Mouse (Mus musculus) heart, postnatal 10 days (tissue): Measurements from ENCODE around the gene Nkg7. TPM values are rescaled to one million over a fixed set of nuclear protein-coding genes. Genes with fewer than 3 reads are reported as not detected.
"Not testable (repeated sequence)": the region's sequence is repeated elsewhere in the genome, so short reads cannot be mapped to it uniquely, and the experiment has no call there.

Experiments used
- DNase-seq, 2 experiments: peaks; one replicate each; pipeline ENCODE4 v3.0.0; 2021
- intact Hi-C: fragments of 180-260 bp; cut with DNase I; formaldehyde crosslinking; loops from one replicate; pipeline ENCODE4 v1.15.1; 2025
- total RNA-seq, 2 experiments: library from RNA; stranded (reverse); gene quantifications; 2 replicates each; pipeline ENCODE4 v1.2.3; 2021

Gene Nkg7
- not detected for total RNA-seq

- no peak for DNase-seq
- intact Hi-C loops, result no loop called here
Observed at GRCm38 (mm10) chr7:43436341-43437255, at the start of gene Nkg7. Nkg7 (plus strand) TSS chr7:43437073.

- no peak for DNase-seq
Observed at GRCm38 (mm10) chr7:43392349-43393121, 44.3 kb upstream of the Nkg7 start.

GRCm38 (mm10) chr7:43399501-43399900 is 37.4 kb upstream of the Nkg7 start:
- intact Hi-C loops, result no loop called here
- no peak for DNase-seq

More at GRCm38 (mm10) chr7:43392349-43393121, 44.3 kb upstream of the Nkg7 start:
- intact Hi-C loops, result no loop called here

- intact Hi-C loops, result no loop called here
- no peak for DNase-seq
Observed at GRCm38 (mm10) chr7:43402718-43403117, 34.2 kb upstream of the Nkg7 start.

GRCm38 (mm10) chr7:43407573-43407972 is 29.3 kb upstream of the Nkg7 start:
- no peak for DNase-seq
- intact Hi-C loops, result no loop called here

GRCm38 (mm10) chr7:43408131-43408553 is 28.7 kb upstream of the Nkg7 start, which contains the start of gene Siglecg:
Siglecg (plus strand) TSS chr7:43408204.
- DNase-seq, result no peak
- intact Hi-C loops, result no loop called here

- intact Hi-C loops, result no loop called here
- DNase-seq, result no peak
Observed at GRCm38 (mm10) chr7:43409084-43409483, 27.8 kb upstream of the Nkg7 start.

- DNase-seq, intact Hi-C loops: not testable (repeated sequence)
Observed at GRCm38 (mm10) chr7:43411724-43412123, 25.1 kb upstream of the Nkg7 start.

DNA sequence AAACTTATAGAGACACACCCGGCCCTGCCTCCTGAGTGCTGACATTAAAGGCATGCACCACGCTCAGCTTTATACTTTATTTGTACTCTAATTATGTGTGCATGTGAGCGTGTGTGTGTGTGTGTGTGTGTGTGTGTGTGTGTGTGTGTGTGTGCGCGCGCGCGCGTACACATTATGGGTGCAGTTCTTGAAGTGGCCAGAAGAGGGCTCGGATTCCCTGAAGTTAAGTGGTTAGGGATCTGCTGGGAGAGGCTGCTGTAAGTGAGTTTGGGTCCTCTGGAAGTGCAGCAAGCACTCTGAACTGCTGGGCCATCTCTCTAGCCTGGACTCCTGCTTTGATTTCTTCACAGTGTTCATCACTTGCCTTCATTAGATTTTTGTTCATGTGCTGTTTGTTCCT is 19.6 kb upstream of the Nkg7 start:
- intact Hi-C loops, result no loop called here
- no peak for DNase-seq

GRCm38 (mm10) chr7:43422995-43423617 is 13.8 kb upstream of the Nkg7 start:
- peak; percentile 86 to 92 for DNase-seq
- intact Hi-C loops, result loop anchor here (1.0 kb wide), 1 partner anchor 43 kb away; no protein-coding TSS in a partner anchor

DNA sequence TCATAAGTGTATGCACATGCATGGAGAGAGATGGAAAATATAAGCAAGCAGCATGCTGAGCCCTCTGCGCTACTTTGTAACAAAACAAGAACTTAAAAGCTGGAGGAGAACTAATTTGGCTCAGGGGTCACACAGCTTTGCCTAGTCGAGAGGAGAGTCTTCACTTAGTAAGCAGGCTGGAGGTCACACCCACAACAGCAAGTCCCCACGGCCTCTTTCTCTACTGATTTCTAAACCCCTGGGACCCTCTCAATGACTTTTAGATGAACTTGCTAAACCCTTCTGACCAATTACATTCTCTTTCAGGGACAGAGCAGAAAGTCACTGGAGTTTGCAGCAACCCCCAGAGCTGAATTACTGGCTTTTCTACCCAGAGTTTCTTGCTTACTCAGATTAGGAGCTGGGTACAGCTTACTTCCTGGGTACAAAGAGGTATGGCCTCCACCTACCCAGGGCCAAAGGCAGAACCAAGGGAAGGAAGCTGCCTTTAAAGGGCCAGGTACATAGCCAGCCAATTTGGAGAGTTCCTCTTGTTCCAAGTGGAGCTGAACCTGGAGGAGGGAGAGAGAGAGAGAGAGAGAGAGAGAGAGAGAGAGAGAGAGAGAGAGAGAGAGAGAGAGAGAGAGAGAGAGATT is 12.8 kb upstream of the Nkg7 start:
- no peak for DNase-seq
- intact Hi-C loops, result loop anchor here (1.0 kb wide), 1 partner anchor 42 kb away; no protein-coding TSS in a partner anchor

DNA sequence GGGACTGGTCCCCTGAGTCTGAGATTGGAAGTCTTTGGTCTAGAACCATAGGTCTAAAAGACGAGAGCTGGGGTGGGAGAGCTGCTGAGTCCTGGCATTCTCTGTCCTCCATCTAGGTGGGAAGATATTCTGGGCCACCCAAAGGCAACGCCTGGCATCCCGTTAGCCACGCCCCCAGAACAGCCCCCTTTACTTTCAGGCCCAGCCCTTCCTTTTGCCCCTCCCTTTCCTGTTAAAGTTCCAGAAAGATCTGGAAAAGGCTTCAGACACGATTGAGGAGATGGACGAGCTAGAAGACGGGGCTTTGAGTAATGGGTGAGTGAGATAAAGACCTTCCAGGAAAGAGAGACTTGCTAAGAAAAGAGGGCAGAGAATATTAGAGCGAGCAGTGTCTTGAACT is 9.5 kb upstream of the Nkg7 start, which contains the start of gene Lim2:
Gene Lim2, plus strand, starts transcription at position 265 of the 400 bp plus-strand sequence.
- intact Hi-C loops, result no loop called here
- DNase-seq, result no peak

GRCm38 (mm10) chr7:43429500-43429899 is 7.4 kb upstream of the Nkg7 start:
- intact Hi-C loops, result no loop called here
- no peak for DNase-seq

DNA sequence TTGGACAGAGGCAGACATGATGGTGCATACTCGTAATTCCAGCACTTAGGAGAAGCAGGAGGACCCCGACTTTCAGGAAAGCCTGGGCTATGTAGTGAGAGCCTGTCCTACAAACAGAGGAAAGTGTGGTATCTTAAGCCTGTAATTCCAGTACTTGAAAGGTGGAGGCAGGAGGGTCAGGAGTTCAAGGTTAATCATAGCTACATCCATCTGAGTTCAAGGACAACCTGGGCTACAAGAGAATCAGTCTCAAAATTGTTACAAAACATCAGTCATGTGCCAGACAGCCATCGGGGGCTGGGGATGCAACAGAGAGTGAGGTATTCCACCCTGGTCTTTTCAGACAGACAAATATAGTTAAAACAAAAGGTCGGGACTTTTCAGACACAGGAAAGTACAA is 4.0 kb upstream of the Nkg7 start:
- intact Hi-C loops, result no loop called here
- no peak for DNase-seq

DNA sequence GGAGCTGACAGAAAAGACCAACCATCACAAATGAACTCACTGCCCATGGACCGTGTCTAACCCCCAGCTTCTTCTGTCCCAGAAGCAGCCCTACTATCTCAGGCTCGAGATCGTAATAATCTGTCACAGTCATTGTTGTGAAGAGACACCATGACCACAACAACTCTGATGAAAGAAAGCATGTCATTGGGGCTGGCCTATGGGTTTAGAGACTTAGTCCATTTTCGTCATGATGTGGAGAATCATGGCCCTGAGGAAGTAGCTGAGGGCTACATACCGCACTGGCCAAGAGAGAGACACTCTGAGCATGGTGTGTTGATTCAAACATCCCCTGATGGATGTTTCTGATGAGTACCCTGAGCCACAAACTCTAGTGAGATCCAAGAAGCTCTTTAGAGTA is 2.2 kb upstream of the Nkg7 start:
- intact Hi-C loops, result no loop called here
- no peak for DNase-seq

- DNase-seq, result no peak
- intact Hi-C loops, result no loop called here
Observed at GRCm38 (mm10) chr7:43438611-43439010, 1.7 kb downstream of the Nkg7 start.

GRCm38 (mm10) chr7:43440482-43440881 is 3.6 kb downstream of the Nkg7 start, which contains the start of gene Cldnd2:
Cldnd2 (plus strand) TSS chr7:43440782.
- DNase-seq, result no peak
- intact Hi-C loops, result loop anchor here (5.0 to 10.0 kb wide), 2 partner anchors 128 to 804 kb away; partner anchors contain the start of genes 1700028J19Rik, 2410002F23Rik and Zfp715

DNA sequence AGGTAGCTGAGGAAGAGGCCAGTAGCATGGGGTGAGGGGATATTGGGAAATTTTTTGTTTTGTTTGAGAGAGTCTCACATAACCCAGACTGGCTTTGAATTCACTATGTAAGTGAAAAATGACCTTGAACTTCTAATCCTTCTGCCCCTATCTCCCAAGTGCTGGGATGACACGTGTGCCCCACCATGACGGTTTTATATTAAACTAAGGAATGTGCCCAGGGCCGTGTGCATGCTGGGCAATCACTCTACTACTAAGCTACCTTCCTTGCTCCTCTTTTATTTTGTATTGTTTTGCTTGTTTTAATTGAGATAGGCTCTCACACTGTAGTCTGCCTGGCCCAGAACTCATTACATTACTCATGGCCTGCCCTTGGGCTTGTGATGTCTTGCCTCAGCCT is 4.2 kb downstream of the Nkg7 start:
- intact Hi-C loops, result loop anchor here (5.0 to 10.0 kb wide), 2 partner anchors 129 to 804 kb away; partner anchors contain the start of genes 1700028J19Rik, 2410002F23Rik and Zfp715
- no peak for DNase-seq

DNA sequence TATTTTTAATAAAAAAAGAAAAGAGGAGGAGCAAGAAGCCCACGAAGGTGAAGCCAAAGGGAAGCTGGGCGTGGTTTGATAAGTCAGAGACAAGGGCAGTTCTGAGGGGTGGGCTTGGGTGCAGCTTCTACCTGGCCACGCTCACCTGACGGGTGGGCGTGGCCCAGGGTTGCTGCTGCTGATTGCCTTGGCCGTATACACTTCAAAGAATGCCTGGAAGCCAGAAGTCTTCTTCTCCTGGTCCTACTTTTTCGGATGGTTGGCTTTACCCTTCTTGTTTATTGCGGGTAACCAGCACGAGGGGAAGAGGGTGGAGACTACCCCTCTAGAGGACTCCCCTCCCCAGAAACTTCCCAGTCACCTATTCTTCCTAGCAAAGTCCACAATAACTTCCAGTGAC is 5.8 kb downstream of the Nkg7 start:
- no peak for DNase-seq
- intact Hi-C loops, result loop anchor here (1.0 to 10.0 kb wide), 4 partner anchors 24 to 802 kb away; partner anchors contain the start of genes 1700028J19Rik, 2410002F23Rik and Zfp715
